Mouse (Mus musculus): Measurements from ENCODE around the gene Gm7358. TPM values are rescaled to one million over a fixed set of nuclear protein-coding genes. Genes with fewer than 3 reads are reported as not detected.

Gene Gm7358
- not detected for polyA plus RNA-seq (2017; shearing (Covaris generic))

GRCm38 (mm10) chr17:14059431-14059830 lies at the start of gene Gm7358:
TSS of gene Gm7358 (minus strand) at chr17:14059531.

Other genes starting within 250 kb of the Gm7358 start
- gene Gm7168, start 111.2 kb downstream of the Gm7358 start, polyA plus RNA-seq (2017; shearing (Covaris generic)) = not detected
- not detected for gene Gm7356, start 55.8 kb downstream of the Gm7358 start, polyA plus RNA-seq (2017; shearing (Covaris generic))
- not detected for gene Dact2, start 144.8 kb upstream of the Gm7358 start, polyA plus RNA-seq (2017; shearing (Covaris generic))
- gene Smoc2, start 220.0 kb upstream of the Gm7358 start, polyA plus RNA-seq (2017; shearing (Covaris generic)) = not detected